Mouse (Mus musculus): Measurements from ENCODE around the gene Mapk6.
"Not testable (repeated sequence)": the region's sequence is repeated elsewhere in the genome, so short reads cannot be mapped to it uniquely, and the experiment has no call there.

The Mapk6 gene

GRCm38 (mm10) chr9:75409852-75410378 is at the start of gene Mapk6:
TSS of gene Mapk6 (minus strand) at chr9:75410005.
- peak; percentile 98 for DNase-seq (ENCODE audit: low read depth)

- no peak for DNase-seq (ENCODE audit: low read depth)
Measured at GRCm38 (mm10) chr9:75455684-75456083, 45.9 kb upstream of the Mapk6 start.

GRCm38 (mm10) chr9:75453994-75454393 is 44.2 kb upstream of the Mapk6 start:
- no peak for DNase-seq (ENCODE audit: low read depth)

GRCm38 (mm10) chr9:75448021-75448420 is 38.2 kb upstream of the Mapk6 start:
- no peak for DNase-seq (ENCODE audit: low read depth)

- DNase-seq (ENCODE audit: low read depth), result not testable (repeated sequence)
Measured at GRCm38 (mm10) chr9:75446574-75446973, 36.8 kb upstream of the Mapk6 start.

GRCm38 (mm10) chr9:75444981-75445380 is 35.2 kb upstream of the Mapk6 start:
- DNase-seq (ENCODE audit: low read depth), result no peak

GRCm38 (mm10) chr9:75441691-75442131 is 31.9 kb upstream of the Mapk6 start:
- DNase-seq (ENCODE audit: low read depth), result no peak

GRCm38 (mm10) chr9:75440796-75441666 is 31.2 kb upstream of the Mapk6 start, which contains the start of gene Leo1:
TSS of gene Leo1 (plus strand) at chr9:75441524.
- DNase-seq (ENCODE audit: low read depth), result peak; percentile 91

GRCm38 (mm10) chr9:75437653-75438385 is 28.0 kb upstream of the Mapk6 start:
- DNase-seq (ENCODE audit: low read depth), result peak; percentile 86

- DNase-seq (ENCODE audit: low read depth), result peak; percentile 90
Measured at GRCm38 (mm10) chr9:75435918-75436317, 26.1 kb upstream of the Mapk6 start.

- DNase-seq (ENCODE audit: low read depth), result peak; percentile 54
Measured at GRCm38 (mm10) chr9:75435291-75435690, 25.5 kb upstream of the Mapk6 start.

GRCm38 (mm10) chr9:75434872-75435271 is 25.1 kb upstream of the Mapk6 start:
- peak; percentile 70 for DNase-seq (ENCODE audit: low read depth)

- DNase-seq (ENCODE audit: low read depth), result peak; percentile 95
Measured at GRCm38 (mm10) chr9:75434172-75434793, 24.5 kb upstream of the Mapk6 start.

- DNase-seq (ENCODE audit: low read depth), result peak; percentile 41
Measured at GRCm38 (mm10) chr9:75432694-75433093, 22.9 kb upstream of the Mapk6 start.

- peak; percentile 20 for DNase-seq (ENCODE audit: low read depth)
Measured at GRCm38 (mm10) chr9:75430822-75431621, 21.2 kb upstream of the Mapk6 start.

- DNase-seq (ENCODE audit: low read depth), result no peak
Measured at GRCm38 (mm10) chr9:75429657-75430056, 19.9 kb upstream of the Mapk6 start.

- peak; percentile 27 for DNase-seq (ENCODE audit: low read depth)
Measured at GRCm38 (mm10) chr9:75429040-75429439, 19.2 kb upstream of the Mapk6 start.

- DNase-seq (ENCODE audit: low read depth), result no peak
Measured at GRCm38 (mm10) chr9:75428274-75428600, 18.4 kb upstream of the Mapk6 start.

GRCm38 (mm10) chr9:75427366-75428273 is 17.8 kb upstream of the Mapk6 start:
- no peak for DNase-seq (ENCODE audit: low read depth)

- DNase-seq (ENCODE audit: low read depth), result peak; percentile 20
Measured at GRCm38 (mm10) chr9:75425796-75426391, 16.1 kb upstream of the Mapk6 start.
